Mouse (Mus musculus): ENCODE results near the gene Lrrc8a. TPM values are rescaled to one million over a fixed set of nuclear protein-coding genes. Genes with fewer than 3 reads are reported as not detected.

Gene Lrrc8a
- polyA plus RNA-seq, 1 experiment: 20.6 TPM

DNA sequence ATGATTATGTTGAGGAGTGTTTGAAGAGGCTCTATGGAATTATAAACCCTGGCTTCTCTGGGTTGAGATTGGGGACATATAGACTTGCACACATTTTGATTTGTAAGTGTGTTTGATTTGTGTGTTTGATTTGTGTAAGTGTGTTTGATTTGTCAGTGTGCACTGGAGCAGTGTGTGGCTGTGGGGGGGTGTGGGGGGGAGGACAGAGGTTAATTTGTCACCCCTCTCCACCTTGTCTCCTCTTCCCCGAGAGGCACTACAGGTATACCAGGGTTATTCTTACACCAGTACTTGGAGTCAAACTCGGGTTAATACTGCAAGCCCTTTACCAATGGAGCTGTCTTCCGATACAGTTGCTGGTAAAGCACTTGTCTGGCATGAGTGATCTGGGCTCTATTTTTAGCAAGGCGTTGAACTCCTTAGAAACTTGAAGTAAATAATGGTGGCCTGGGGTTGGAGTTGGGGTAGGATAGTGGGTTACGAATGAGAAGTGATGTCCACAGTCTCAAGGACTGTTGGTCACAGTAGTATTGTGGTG lies 37.1 kb upstream of the Lrrc8a start:
- Histone ChIP-seq H3ac (ENCODE audit: control insufficient read depth, insufficient read length, low read depth) (no peak overlapping the region), H3K27me3 (ENCODE audit: control insufficient read depth, insufficient read depth, insufficient read length) (peaks cover 8% of the 10 kb centered on the region), H3K79me2 (ENCODE audit: control insufficient read depth, insufficient read depth) (no peaks in the 10 kb centered on the region), H3K79me3 (ENCODE audit: low read depth) (no peaks in the 10 kb centered on the region), H3K4me3 (ENCODE audit: insufficient read depth, poor library complexity, severe bottlenecking) (no peak overlapping the region), H3K36me3 (ENCODE audit: control insufficient read depth, insufficient read depth) (no peaks in the 10 kb centered on the region)
- no peak for TF ChIP-seq MYOD1 (IDR thresholded peaks at IDR 0.05; ENCODE audit: control insufficient read depth, insufficient read length, low read depth)
- no peak for TF ChIP-seq MAX (IDR thresholded peaks at IDR 0.05)
- TF ChIP-seq USF1 (IDR thresholded peaks at IDR 0.05; ENCODE audit: low read depth): no peak

DNA sequence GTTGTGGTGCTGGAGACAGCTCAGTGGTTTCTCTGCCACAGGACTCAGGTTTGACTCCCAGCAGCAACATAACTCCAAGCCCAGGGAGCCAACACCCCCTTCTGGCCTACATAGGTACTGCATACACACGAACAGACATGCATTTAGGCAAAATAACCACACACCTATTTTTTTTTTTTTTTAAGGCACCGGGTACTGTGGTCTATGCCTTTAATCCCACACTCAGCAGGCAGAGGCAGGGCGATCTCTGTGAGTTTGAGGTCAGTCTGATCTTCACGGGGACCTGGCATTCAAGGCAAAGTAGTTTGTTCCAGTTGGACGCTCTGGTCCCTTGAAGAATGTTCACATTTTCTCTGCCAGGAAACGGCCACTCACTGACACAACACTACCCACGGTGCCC lies 34.1 kb upstream of the Lrrc8a start:
- no peaks in the 10 kb centered on the region for H3K79me3 ChIP-seq (ENCODE audit: low read depth)
- no peaks in the 10 kb centered on the region for H3K27me3 ChIP-seq (ENCODE audit: control insufficient read depth, insufficient read depth, insufficient read length)
- H3ac ChIP-seq (ENCODE audit: control insufficient read depth, insufficient read length, low read depth): no peak overlapping the region
- no peak for TF ChIP-seq USF1 (IDR thresholded peaks at IDR 0.05; ENCODE audit: low read depth)
- no peak for TF ChIP-seq FOSL1 (IDR thresholded peaks at IDR 0.05; ENCODE audit: insufficient read depth, low read length, poor library complexity, severe bottlenecking)
- TF ChIP-seq CTCF (IDR thresholded peaks at IDR 0.05; ENCODE audit: control insufficient read depth, insufficient read depth, insufficient read length): peak; percentile 1
- H3K79me2 ChIP-seq (ENCODE audit: control insufficient read depth, insufficient read depth): no peaks in the 10 kb centered on the region
- no peaks in the 10 kb centered on the region for H3K36me3 ChIP-seq (ENCODE audit: control insufficient read depth, insufficient read depth)
- H3K4me3 ChIP-seq (ENCODE audit: insufficient read depth, poor library complexity, severe bottlenecking): no peak overlapping the region

DNA sequence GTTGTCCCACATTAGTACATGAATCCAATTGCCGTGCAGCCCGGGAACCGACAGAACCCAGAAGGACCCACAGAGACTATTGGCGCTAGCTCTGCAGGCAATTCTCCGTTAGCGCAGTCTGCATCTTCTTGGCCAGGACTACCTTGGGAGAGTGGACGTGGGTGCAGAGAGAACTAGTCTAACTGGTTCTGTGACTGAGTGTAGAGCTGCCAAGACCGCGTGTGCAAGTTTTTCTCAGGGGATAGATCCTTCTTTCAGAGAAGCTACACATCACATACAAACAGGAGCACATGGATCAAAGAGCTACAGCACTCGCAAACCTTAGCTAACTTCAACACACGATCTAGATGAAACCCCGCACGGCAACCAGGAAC lies 32.3 kb upstream of the Lrrc8a start:
- no peaks in the 10 kb centered on the region for H3K79me3 ChIP-seq (ENCODE audit: low read depth)
- no peaks in the 10 kb centered on the region for H3K27me3 ChIP-seq (ENCODE audit: control insufficient read depth, insufficient read depth, insufficient read length)
- H3K4me3 ChIP-seq (ENCODE audit: insufficient read depth, poor library complexity, severe bottlenecking): peak overlapping the region; percentile 43
- H3K79me2 ChIP-seq (ENCODE audit: control insufficient read depth, insufficient read depth): no peaks in the 10 kb centered on the region
- peak overlapping the region; percentile 75 for H3ac ChIP-seq (ENCODE audit: control insufficient read depth, insufficient read length, low read depth)
- TF ChIP-seq USF1 (IDR thresholded peaks at IDR 0.05; ENCODE audit: low read depth) (no peak), MAX (IDR thresholded peaks at IDR 0.05) (no peak), FOSL1 (IDR thresholded peaks at IDR 0.05; ENCODE audit: insufficient read depth, low read length, poor library complexity, severe bottlenecking) (no peak), CTCF (IDR thresholded peaks at IDR 0.05; ENCODE audit: control insufficient read depth, insufficient read depth, insufficient read length) (no peak), MYOG (IDR thresholded peaks at IDR 0.05; ENCODE audit: control insufficient read depth, extremely low read depth, insufficient read length) (no peak), CEBPB (IDR thresholded peaks at IDR 0.05; ENCODE audit: low read depth) (no peak), MYOD1 (IDR thresholded peaks at IDR 0.05; ENCODE audit: control insufficient read depth, insufficient read length, low read depth) (no peak)
- no peaks in the 10 kb centered on the region for H3K36me3 ChIP-seq (ENCODE audit: control insufficient read depth, insufficient read depth)

DNA sequence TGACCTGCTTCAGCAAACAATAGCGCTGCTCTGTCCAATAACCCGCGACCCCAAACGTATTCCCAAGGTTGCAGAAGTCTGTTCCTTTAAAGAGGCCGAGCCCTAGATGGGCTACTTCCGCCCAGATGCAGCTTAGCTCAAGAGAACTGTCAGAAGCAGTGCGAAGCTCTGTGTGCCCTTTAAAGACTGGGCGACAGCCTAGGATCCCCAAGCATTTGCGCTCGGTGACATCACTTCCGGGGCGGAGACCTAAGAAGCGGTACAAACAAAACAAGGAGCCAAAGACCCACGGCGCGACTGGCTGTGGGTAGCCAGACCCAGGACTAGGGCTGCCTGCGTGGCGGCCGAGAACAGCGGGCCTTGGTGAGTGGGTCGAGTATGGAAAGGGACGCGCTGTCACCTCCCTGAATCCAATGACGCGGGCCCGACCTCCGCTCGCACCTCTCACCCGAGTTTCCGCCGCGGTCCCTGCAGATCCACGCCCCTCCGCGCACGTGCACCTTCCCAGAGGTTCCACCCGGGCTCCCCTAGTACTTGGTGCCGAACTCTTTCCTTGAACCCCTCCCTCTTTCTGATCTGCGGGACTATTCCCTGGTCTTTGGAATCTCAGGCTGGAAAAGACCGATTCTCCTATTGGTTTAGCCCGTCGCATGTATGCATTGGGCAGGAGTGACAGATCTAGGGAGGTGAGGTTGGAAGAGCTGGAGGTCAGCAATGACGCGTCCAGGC lies 31.7 kb upstream of the Lrrc8a start, which contains the start of gene Kyat1:
Kyat1 (minus strand) TSS at position 219 of the 729 bp plus-strand sequence.
- Histone ChIP-seq H3K79me3 (ENCODE audit: low read depth) (no peaks in the 10 kb centered on the region), H3K4me3 (ENCODE audit: insufficient read depth, poor library complexity, severe bottlenecking) (peak within 1 kb of the TSS; percentile 43), H3K36me3 (ENCODE audit: control insufficient read depth, insufficient read depth) (no peaks in the 10 kb centered on the region), H3K79me2 (ENCODE audit: control insufficient read depth, insufficient read depth) (no peaks in the 10 kb centered on the region), H3ac (ENCODE audit: control insufficient read depth, insufficient read length, low read depth) (peak within 1 kb of the TSS; percentile 75), H3K27me3 (ENCODE audit: control insufficient read depth, insufficient read depth, insufficient read length) (peaks cover 3% of the 10 kb centered on the region)
- TF ChIP-seq FOSL1 (IDR thresholded peaks at IDR 0.05; ENCODE audit: insufficient read depth, low read length, poor library complexity, severe bottlenecking) (no peak), CTCF (IDR thresholded peaks at IDR 0.05; ENCODE audit: control insufficient read depth, insufficient read depth, insufficient read length) (no peak), MAX (IDR thresholded peaks at IDR 0.05) (no peak), USF1 (IDR thresholded peaks at IDR 0.05; ENCODE audit: low read depth) (no peak), CEBPB (IDR thresholded peaks at IDR 0.05; ENCODE audit: low read depth) (no peak), MYOD1 (IDR thresholded peaks at IDR 0.05; ENCODE audit: control insufficient read depth, insufficient read length, low read depth) (no peak), MYOG (IDR thresholded peaks at IDR 0.05; ENCODE audit: control insufficient read depth, extremely low read depth, insufficient read length) (no peak)

DNA sequence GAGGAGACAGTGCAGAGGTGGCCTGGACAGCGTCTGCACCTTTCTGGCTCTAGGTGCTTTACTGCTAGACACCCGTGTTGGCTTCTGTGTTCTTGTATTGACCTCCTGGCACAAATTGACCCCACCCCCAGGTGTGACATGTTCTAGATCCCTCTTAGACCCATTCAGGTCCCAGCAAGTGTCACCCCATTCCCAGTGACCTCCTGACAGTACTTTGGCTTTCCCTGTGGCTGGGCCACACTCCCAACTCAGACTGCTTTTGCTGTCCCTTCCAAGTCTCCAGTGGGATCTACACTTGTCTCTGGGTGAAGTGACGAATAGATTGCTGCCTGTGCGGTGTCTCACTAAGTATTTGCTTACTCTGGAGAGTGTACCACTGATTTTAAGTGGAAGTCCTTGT lies 30.1 kb upstream of the Lrrc8a start:
- no peak for TF ChIP-seq MYOD1 (IDR thresholded peaks at IDR 0.05; ENCODE audit: control insufficient read depth, insufficient read length, low read depth)
- no peaks in the 10 kb centered on the region for H3K79me3 ChIP-seq (ENCODE audit: low read depth)
- no peak overlapping the region for H3ac ChIP-seq (ENCODE audit: control insufficient read depth, insufficient read length, low read depth)
- H3K4me3 ChIP-seq (ENCODE audit: insufficient read depth, poor library complexity, severe bottlenecking): no peak overlapping the region
- peaks cover 3% of the 10 kb centered on the region for H3K27me3 ChIP-seq (ENCODE audit: control insufficient read depth, insufficient read depth, insufficient read length)
- H3K79me2 ChIP-seq (ENCODE audit: control insufficient read depth, insufficient read depth): no peaks in the 10 kb centered on the region
- H3K36me3 ChIP-seq (ENCODE audit: control insufficient read depth, insufficient read depth): no peaks in the 10 kb centered on the region

DNA sequence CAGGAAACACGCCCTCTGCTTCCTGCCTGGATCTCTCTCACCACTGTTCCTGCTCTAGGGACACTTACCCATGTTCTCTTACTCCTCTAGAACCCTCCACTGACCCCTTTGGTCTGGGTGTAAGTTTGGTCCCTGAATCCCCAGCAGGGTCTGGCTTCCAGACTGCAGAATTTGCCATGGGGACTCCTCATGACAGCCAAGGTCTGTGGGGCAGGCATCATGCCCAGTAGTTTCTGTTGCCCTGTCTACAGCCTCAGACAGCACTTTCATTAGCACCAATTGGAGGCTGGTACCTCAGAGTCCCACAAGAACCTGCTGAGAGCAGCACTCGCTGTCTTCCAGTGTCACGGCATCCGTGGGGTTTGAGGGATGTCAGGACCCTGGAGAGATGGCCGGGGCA lies 29.6 kb upstream of the Lrrc8a start:
- Histone ChIP-seq H3K79me2 (ENCODE audit: control insufficient read depth, insufficient read depth) (no peaks in the 10 kb centered on the region), H3K79me3 (ENCODE audit: low read depth) (no peaks in the 10 kb centered on the region), H3K27me3 (ENCODE audit: control insufficient read depth, insufficient read depth, insufficient read length) (peaks cover 3% of the 10 kb centered on the region), H3K36me3 (ENCODE audit: control insufficient read depth, insufficient read depth) (no peaks in the 10 kb centered on the region), H3K4me3 (ENCODE audit: insufficient read depth, poor library complexity, severe bottlenecking) (no peak overlapping the region), H3ac (ENCODE audit: control insufficient read depth, insufficient read length, low read depth) (no peak overlapping the region)
- TF ChIP-seq MAX (IDR thresholded peaks at IDR 0.05) (no peak), CTCF (IDR thresholded peaks at IDR 0.05; ENCODE audit: control insufficient read depth, insufficient read depth, insufficient read length) (no peak), CEBPB (IDR thresholded peaks at IDR 0.05; ENCODE audit: low read depth) (no peak), MYOD1 (IDR thresholded peaks at IDR 0.05; ENCODE audit: control insufficient read depth, insufficient read length, low read depth) (no peak), MYOG (IDR thresholded peaks at IDR 0.05; ENCODE audit: control insufficient read depth, extremely low read depth, insufficient read length) (no peak), USF1 (IDR thresholded peaks at IDR 0.05; ENCODE audit: low read depth) (no peak), FOSL1 (IDR thresholded peaks at IDR 0.05; ENCODE audit: insufficient read depth, low read length, poor library complexity, severe bottlenecking) (no peak)

Data from C2C12 (cell line).